ENCODE assay signal across 8 mouse cellular contexts in genomic region chr12:82469706-82470361, GRCm38 (mm10).
DNase-seq lines count a peak whose midpoint lies in the region; ATAC-seq lines count a peak whose summit lies in the region.

No protein-coding gene starts in this region.

- no peaks in the 10 kb centered on the region for H3K27me3 ChIP-seq in forebrain, embryonic 13.5 days
- no peaks in the 10 kb centered on the region for H3K27me3 ChIP-seq in liver, embryonic 15.5 days
- no peaks in the 10 kb centered on the region for H3K27me3 ChIP-seq in neural tube, embryonic 11.5 days (ENCODE audit: control insufficient read depth, insufficient read depth, low read length)
- H3K27me3 ChIP-seq in stomach, embryonic 16.5 days (ENCODE audit: control insufficient read depth, insufficient read depth, low read length) = no peaks in the 10 kb centered on the region

- peak; percentile 93 to 94 for DNase-seq in heart, postnatal 10 days
- peak; percentile 91 to 95 for DNase-seq in kidney, postnatal 4 days
- peak; percentile 86 for DNase-seq in neural tube, embryonic 11.5 days (ENCODE audit: low spot score)

- H3K9me3 ChIP-seq in forebrain, embryonic 13.5 days (replicated peaks) = no peaks in the 10 kb centered on the region
- no peaks in the 10 kb centered on the region for H3K9me3 ChIP-seq in liver, embryonic 15.5 days (replicated peaks)
- no peaks in the 10 kb centered on the region for H3K9me3 ChIP-seq in neural tube, embryonic 11.5 days (ENCODE audit: control insufficient read depth, low read length)
- H3K9me3 ChIP-seq in stomach, embryonic 16.5 days (replicated peaks; ENCODE audit: control insufficient read depth, low read length) = no peaks in the 10 kb centered on the region

- peak overlapping the region; percentile 88 for H3K4me2 ChIP-seq in forebrain, embryonic 13.5 days
- peak overlapping the region; percentile 66 for H3K4me2 ChIP-seq in liver, embryonic 15.5 days
- H3K4me2 ChIP-seq in neural tube, embryonic 11.5 days (ENCODE audit: low read depth) = peak overlapping the region; percentile 63
- H3K4me2 ChIP-seq in stomach, embryonic 16.5 days (ENCODE audit: low read depth, low read length) = peak overlapping the region; percentile 64

- ATAC-seq in CD4-positive, CD25-positive, alpha-beta regulatory T cell, adult 4 months = peak; percentile 80
- peak; percentile 86 for ATAC-seq in forebrain, embryonic 13.5 days
- peak; percentile 54 for ATAC-seq in liver, embryonic 15.5 days (ENCODE audit: insufficient read depth)
- peak; percentile 80 for ATAC-seq in neural tube, embryonic 11.5 days (ENCODE audit: insufficient read depth, low FRiP score, low TSS enrichment)
- ATAC-seq in stomach, embryonic 16.5 days (ENCODE audit: insufficient read depth, low FRiP score) = peak; percentile 86

- H3K36me3 ChIP-seq in forebrain, embryonic 13.5 days (ENCODE audit: poor library complexity, severe bottlenecking) = no peaks in the 10 kb centered on the region
- H3K36me3 ChIP-seq in liver, embryonic 15.5 days (replicated peaks) = no peaks in the 10 kb centered on the region
- no peaks in the 10 kb centered on the region for H3K36me3 ChIP-seq in neural tube, embryonic 11.5 days (ENCODE audit: control insufficient read depth, insufficient read depth, low read length)
- H3K36me3 ChIP-seq in stomach, embryonic 16.5 days (ENCODE audit: control insufficient read depth, insufficient read depth, low read length) = no peaks in the 10 kb centered on the region

- 0 out of 2 replicates have a peak overlapping the region, but pooled peaks have one; percentile 9 for H3K27ac ChIP-seq in brown adipose tissue, adult 24 weeks (replicated peaks; ENCODE audit: low read depth, low read length)
- peak overlapping the region; percentile 69; the same call in 1 of the 2 replicates for H3K27ac ChIP-seq in forebrain, embryonic 13.5 days
- no peak overlapping the region for H3K27ac ChIP-seq in liver, embryonic 15.5 days (replicated peaks)
- no peak overlapping the region for H3K27ac ChIP-seq in neural tube, embryonic 11.5 days (ENCODE audit: low read depth, low read length)
- peak overlapping the region; percentile 76 for H3K27ac ChIP-seq in stomach, embryonic 16.5 days (ENCODE audit: low read length)

- H3K9ac ChIP-seq in forebrain, embryonic 13.5 days = peak overlapping the region; percentile 64
- H3K9ac ChIP-seq in liver, embryonic 15.5 days = no peak overlapping the region
- peak overlapping the region; percentile 44 for H3K9ac ChIP-seq in neural tube, embryonic 11.5 days (ENCODE audit: low read length)
- peak overlapping the region; percentile 50 for H3K9ac ChIP-seq in stomach, embryonic 16.5 days (ENCODE audit: low read length)

- H3K4me3 ChIP-seq in brown adipose tissue, adult 24 weeks (ENCODE audit: insufficient read depth, low read depth, low read length) = peak overlapping the region; percentile 49
- peak overlapping the region; percentile 49 for H3K4me3 ChIP-seq in forebrain, embryonic 13.5 days
- peak overlapping the region; percentile 49 for H3K4me3 ChIP-seq in liver, embryonic 15.5 days (replicated peaks)
- H3K4me3 ChIP-seq in neural tube, embryonic 11.5 days (ENCODE audit: low read depth, low read length) = peak overlapping the region; percentile 33
- peak overlapping the region; percentile 53 for H3K4me3 ChIP-seq in stomach, embryonic 16.5 days (replicated peaks; ENCODE audit: low read length)

- intact Hi-C loops in heart, postnatal 10 days (cut with DNase I) = loop anchor here (1.0 kb wide), 1 partner anchor 301 kb away; the partner anchor contains the start of gene Sipa1l1

- 0 out of 2 replicates have a peak, but pooled peaks cover 2% of the 10 kb centered on the region for H3K4me1 ChIP-seq in brown adipose tissue, adult 24 weeks (ENCODE audit: control insufficient read depth, insufficient read depth, insufficient read length, low read length)
- 0 out of 2 replicates have a peak, but pooled peaks cover 7% of the 10 kb centered on the region for H3K4me1 ChIP-seq in forebrain, embryonic 13.5 days
- peaks cover 8% of the 10 kb centered on the region; the same call in 1 of the 2 replicates for H3K4me1 ChIP-seq in liver, embryonic 15.5 days (replicated peaks)
- no peaks in the 10 kb centered on the region for H3K4me1 ChIP-seq in neural tube, embryonic 11.5 days (ENCODE audit: control insufficient read depth, insufficient read depth, low read length)
- peaks cover 8% of the 10 kb centered on the region for H3K4me1 ChIP-seq in stomach, embryonic 16.5 days (ENCODE audit: control insufficient read depth, insufficient read depth, low read length)

- WGBS in forebrain, embryonic 13.5 days = 4% methylated on average over 12 of the region's 12 CpGs
- 7% methylated on average over 12 of the region's 12 CpGs for WGBS in liver, embryonic 15.5 days (ENCODE audit: insufficient replicate concordance)
- 11% methylated on average over 12 of the region's 12 CpGs for WGBS in neural tube, embryonic 11.5 days
- 3% methylated on average over 12 of the region's 12 CpGs for WGBS in stomach, embryonic 16.5 days

Comparison
In these comparisons a context has a peak if more than half of its experiments do, and no peak if none do; other contexts are left out.
1. H3K27ac ChIP-seq: peak in brown adipose tissue, adult 24 weeks (single experiment), forebrain, embryonic 13.5 days (single experiment) and stomach, embryonic 16.5 days (single experiment); none in liver, embryonic 15.5 days (single experiment) and neural tube, embryonic 11.5 days (single experiment).
2. Peak in every context shown above with its lines, with median percentiles within 50 percentile points of each other: ATAC-seq, H3K4me3 ChIP-seq, H3K4me2 ChIP-seq and DNase-seq.